Mouse (Mus musculus) forebrain, embryonic 14.5 days (tissue): ENCODE measurements at regions not wholly inside any gene's neighbourhood (a gene's known extent, or its start where the extent isn't known, plus 50 kb on each side); places are given as distances from the start of the nearest gene placed in this dataset.

Experiments
- ATAC-seq: fragments of 200-750 bp; cut with Nextera tagmentation; 2 replicates; pipeline ENCODE4 v1.8.0; 2017; ENCODE audit warnings: mild to moderate bottlenecking, moderate library complexity
- DNase-seq: peaks from one replicate; pipeline ENCODE4 v3.0.0-alpha.2; 2015; ENCODE audit warnings: low spot score
- H3K27ac ChIP-seq: fragments of 300-500 bp; sonication (generic); 2 replicates; pipeline ENCODE4 v1.5.1; 2014; ENCODE audit warnings: low read depth, mild to moderate bottlenecking, control low read depth, low read length, moderate library complexity
- H3K27me3 ChIP-seq: fragments of 300-500 bp; sonication (generic); replicated peaks from 2 replicates; pipeline ENCODE4 v1.6.1; 2014; ENCODE audit warnings: low read length, control low read depth, mixed read lengths; ENCODE audit not compliant: control insufficient read depth, insufficient read depth
- H3K36me3 ChIP-seq: fragments of 300-500 bp; sonication (generic); 2 replicates; pipeline ENCODE4 v1.6.1; 2014; ENCODE audit warnings: low read length, control low read depth; ENCODE audit not compliant: control insufficient read depth, insufficient read depth
- H3K4me1 ChIP-seq: fragments of 300-500 bp; sonication (generic); 2 replicates; pipeline ENCODE4 v1.6.1; 2014; ENCODE audit warnings: antibody characterized with exemption, low read length, control low read depth; ENCODE audit not compliant: control insufficient read depth, insufficient read depth
- H3K4me2 ChIP-seq: fragments of 300-500 bp; sonication (generic); 2 replicates; pipeline ENCODE4 v1.6.1; 2014; ENCODE audit warnings: mild to moderate bottlenecking, control low read depth, low read length
- H3K4me3 ChIP-seq: fragments of 300-500 bp; sonication (generic); 2 replicates; pipeline ENCODE4 v1.5.1; 2014; ENCODE audit warnings: low read depth, low read length, control low read depth
- H3K9ac ChIP-seq: fragments of 300-500 bp; sonication (generic); 2 replicates; pipeline ENCODE4 v1.6.1; 2014; ENCODE audit warnings: mild to moderate bottlenecking, low read length, control low read depth, moderate library complexity
- H3K9me3 ChIP-seq: fragments of 300-500 bp; sonication (generic); replicated peaks from 2 replicates; pipeline ENCODE4 v1.6.1; 2016; ENCODE audit warnings: low read length, control low read depth, mixed read lengths; ENCODE audit not compliant: control insufficient read depth
- WGBS: fragments of 180-500 bp; shearing (Covaris S2); extraction: QIAGEN DNeasy Blood & Tissue Kit; methylation state at CpG from one replicate; pipeline ENCODE4 v1.1.7; 2014; 5-methylcytosine and 5-hydroxymethylcytosine counted together

- DNase-seq = no peak
- no peak overlapping the region for H3K4me2 ChIP-seq
- H3K4me1 ChIP-seq = no peaks in the 10 kb centered on the region
- H3K9ac ChIP-seq = no peak overlapping the region
- no peak overlapping the region for H3K4me3 ChIP-seq
- no peaks in the 10 kb centered on the region for H3K27me3 ChIP-seq
- ATAC-seq = no peak
- no peaks in the 10 kb centered on the region for H3K36me3 ChIP-seq
- 25% methylated on average over 6 of the region's 6 CpGs for WGBS
- no peak overlapping the region for H3K27ac ChIP-seq
- H3K9me3 ChIP-seq = no peaks in the 10 kb centered on the region
Observed at GRCm38 (mm10) chr8:109105693-109106092, 388.1 kb upstream of the Pmfbp1 start.

- ATAC-seq = no peak
- Histone ChIP-seq H3K36me3 (no peaks in the 10 kb centered on the region), H3K4me2 (no peak overlapping the region), H3K27ac (no peak overlapping the region), H3K9me3 (no peaks in the 10 kb centered on the region), H3K4me3 (no peak overlapping the region), H3K4me1 (no peaks in the 10 kb centered on the region), H3K9ac (no peak overlapping the region), H3K27me3 (no peaks in the 10 kb centered on the region)
- 60% methylated on average over 9 of the region's 9 CpGs for WGBS
- no peak for DNase-seq
Observed at GRCm38 (mm10) chr8:109106971-109107370, 386.9 kb upstream of the Pmfbp1 start.

GRCm38 (mm10) chr8:109107762-109108161 is 386.1 kb upstream of the Pmfbp1 start:
- H3K9ac ChIP-seq = no peak overlapping the region
- no peaks in the 10 kb centered on the region for H3K9me3 ChIP-seq
- H3K4me1 ChIP-seq = no peaks in the 10 kb centered on the region
- H3K4me2 ChIP-seq = no peak overlapping the region
- no peaks in the 10 kb centered on the region for H3K36me3 ChIP-seq
- H3K27me3 ChIP-seq = no peaks in the 10 kb centered on the region
- DNase-seq (no peak), ATAC-seq (no peak)
- no peak overlapping the region for H3K27ac ChIP-seq
- 83% methylated on average over 12 of the region's 12 CpGs for WGBS
- H3K4me3 ChIP-seq = no peak overlapping the region

GRCm38 (mm10) chr8:109109390-109109789 is 384.4 kb upstream of the Pmfbp1 start:
- ATAC-seq = no peak
- Histone ChIP-seq H3K4me3 (no peak overlapping the region), H3K4me1 (no peaks in the 10 kb centered on the region), H3K9ac (no peak overlapping the region), H3K27me3 (no peaks in the 10 kb centered on the region), H3K36me3 (no peaks in the 10 kb centered on the region), H3K9me3 (no peaks in the 10 kb centered on the region), H3K27ac (no peak overlapping the region), H3K4me2 (no peak overlapping the region)
- 89% methylated on average over 4 of the region's 4 CpGs for WGBS
- DNase-seq = no peak

GRCm38 (mm10) chr8:109121776-109122175 is 372.1 kb upstream of the Pmfbp1 start:
- 3% methylated on average over 6 of the region's 6 CpGs for WGBS
- peak; percentile 31 for DNase-seq
- H3K27ac ChIP-seq = no peak overlapping the region

GRCm38 (mm10) chr8:109142495-109143158 is 351.2 kb upstream of the Pmfbp1 start:
- H3K27ac ChIP-seq = no peak overlapping the region
- 89% methylated on average over 8 of the region's 8 CpGs for whole genome bisulfite sequencing
- no peaks in the 10 kb centered on the region for H3K36me3 ChIP-seq
- H3K27me3 ChIP-seq = no peaks in the 10 kb centered on the region
- H3K4me1 ChIP-seq = no peaks in the 10 kb centered on the region
- no peak overlapping the region for H3K4me2 ChIP-seq
- no peak for DNase-seq
- ATAC-seq = no peak
- no peak overlapping the region for H3K9ac ChIP-seq
- no peak overlapping the region for H3K4me3 ChIP-seq
- H3K9me3 ChIP-seq = no peaks in the 10 kb centered on the region

More at GRCm38 (mm10) chr8:109121776-109122175, 372.1 kb upstream of the Pmfbp1 start:
- Histone ChIP-seq H3K4me3 (no peak overlapping the region), H3K27me3 (no peaks in the 10 kb centered on the region), H3K4me1 (no peaks in the 10 kb centered on the region), H3K4me2 (no peak overlapping the region), H3K9ac (no peak overlapping the region), H3K9me3 (no peaks in the 10 kb centered on the region), H3K36me3 (no peaks in the 10 kb centered on the region)
- no peak for ATAC-seq

- no peak overlapping the region for H3K4me3 ChIP-seq
- ATAC-seq (no peak), DNase-seq (no peak)
- peaks cover 4% of the 10 kb centered on the region; the same call in 1 of the 2 replicates for H3K9me3 ChIP-seq
- no peak overlapping the region for H3K9ac ChIP-seq
- 86% methylated on average over 4 of the region's 4 CpGs for WGBS
- no peak overlapping the region for H3K27ac ChIP-seq
- H3K27me3 ChIP-seq = no peaks in the 10 kb centered on the region
- H3K36me3 ChIP-seq = no peaks in the 10 kb centered on the region
- no peaks in the 10 kb centered on the region for H3K4me1 ChIP-seq
- H3K4me2 ChIP-seq = no peak overlapping the region
Observed at GRCm38 (mm10) chr8:109151711-109152110, 342.1 kb upstream of the Pmfbp1 start.

- peak; percentile 22 for DNase-seq
- Histone ChIP-seq H3K36me3 (no peaks in the 10 kb centered on the region), H3K9ac (no peak overlapping the region), H3K4me1 (no peaks in the 10 kb centered on the region), H3K9me3 (peaks cover 4% of the 10 kb centered on the region; the same call in 1 of the 2 replicates), H3K27ac (no peak overlapping the region), H3K27me3 (no peaks in the 10 kb centered on the region), H3K4me3 (no peak overlapping the region), H3K4me2 (no peak overlapping the region)
- ATAC-seq = no peak
- 85% methylated on average over 11 of the region's 11 CpGs for WGBS
Observed at GRCm38 (mm10) chr8:109155489-109155888, 338.3 kb upstream of the Pmfbp1 start.

GRCm38 (mm10) chr8:109156016-109156415 is 337.8 kb upstream of the Pmfbp1 start:
- no peak for ATAC-seq
- H3K9me3 ChIP-seq = peaks cover 3% of the 10 kb centered on the region; the same call in 1 of the 2 replicates
- 91% methylated on average over 8 of the region's 8 CpGs for WGBS
- H3K4me3 ChIP-seq = no peak overlapping the region
- no peak overlapping the region for H3K27ac ChIP-seq
- H3K36me3 ChIP-seq = no peaks in the 10 kb centered on the region
- no peaks in the 10 kb centered on the region for H3K27me3 ChIP-seq
- no peak for DNase-seq
- H3K4me1 ChIP-seq = no peaks in the 10 kb centered on the region
- H3K9ac ChIP-seq = no peak overlapping the region
- no peak overlapping the region for H3K4me2 ChIP-seq
